Mouse (Mus musculus) hindbrain, embryonic 13.5 days (tissue): ENCODE data around the gene Gm49355. TPM values are rescaled to one million over a fixed set of nuclear protein-coding genes. Genes with fewer than 3 reads are reported as not detected.
A peak's percentile ranks its signal among the peaks of the same experiment; 100 is the strongest.
"Not testable (repeated sequence)": the region's sequence is repeated elsewhere in the genome, so short reads cannot be mapped to it uniquely, and the experiment has no call there.

ENCODE experiments used
- ATAC-seq: fragments of 200-750 bp; cut with Nextera tagmentation; 2 replicates; pipeline ENCODE4 v1.8.0; 2017; ENCODE audit warnings: moderate TSS enrichment; ENCODE audit not compliant: low FRiP score
- H3K27ac ChIP-seq: fragments of 300-500 bp; sonication (generic); 2 replicates; pipeline ENCODE4 v1.5.1; 2015; ENCODE audit warnings: inconsistent platforms, mild to moderate bottlenecking, moderate library complexity
- H3K27me3 ChIP-seq: fragments of 300-500 bp; sonication (generic); 2 replicates; pipeline ENCODE4 v1.6.1; 2015; ENCODE audit warnings: mild to moderate bottlenecking, inconsistent platforms
- H3K36me3 ChIP-seq: fragments of 300-500 bp; sonication (generic); 2 replicates; pipeline ENCODE4 v1.6.1; 2015; ENCODE audit warnings: mild to moderate bottlenecking, inconsistent platforms
- H3K4me1 ChIP-seq: fragments of 300-500 bp; sonication (generic); replicated peaks from 2 replicates; pipeline ENCODE4 v1.6.1; 2015; ENCODE audit warnings: inconsistent platforms
- H3K4me2 ChIP-seq: fragments of 300-500 bp; sonication (generic); 2 replicates; pipeline ENCODE4 v1.6.1; 2015; ENCODE audit warnings: inconsistent platforms, mild to moderate bottlenecking, moderate library complexity
- H3K4me3 ChIP-seq: fragments of 300-500 bp; sonication (generic); 2 replicates; pipeline ENCODE4 v1.5.1; 2015; ENCODE audit warnings: mild to moderate bottlenecking, inconsistent platforms
- H3K9ac ChIP-seq: fragments of 300-500 bp; sonication (generic); 2 replicates; pipeline ENCODE4 v1.6.1; 2015; ENCODE audit warnings: mild to moderate bottlenecking, inconsistent platforms
- H3K9me3 ChIP-seq: fragments of 300-500 bp; sonication (generic); 2 replicates; pipeline ENCODE4 v1.6.1; 2016; ENCODE audit warnings: inconsistent platforms
- WGBS: fragments of 180-500 bp; shearing (Covaris S2); methylation state at CpG from one replicate; pipeline ENCODE4 v1.1.7; 2015; 5-methylcytosine and 5-hydroxymethylcytosine counted together
- polyA plus RNA-seq: library from polyadenylated mRNA; unstranded; fragments of >200 nt; fragmentation: Nextera tagmentation; extraction: Ambion mirVana; gene quantifications from 2 replicates; pipeline ENCODE4 v1.2.1, GENCODE M21; 2015

The Gm49355 gene
- 0.10 TPM in 1 of 2 replicates, not detected in the other for polyA plus RNA-seq

DNA sequence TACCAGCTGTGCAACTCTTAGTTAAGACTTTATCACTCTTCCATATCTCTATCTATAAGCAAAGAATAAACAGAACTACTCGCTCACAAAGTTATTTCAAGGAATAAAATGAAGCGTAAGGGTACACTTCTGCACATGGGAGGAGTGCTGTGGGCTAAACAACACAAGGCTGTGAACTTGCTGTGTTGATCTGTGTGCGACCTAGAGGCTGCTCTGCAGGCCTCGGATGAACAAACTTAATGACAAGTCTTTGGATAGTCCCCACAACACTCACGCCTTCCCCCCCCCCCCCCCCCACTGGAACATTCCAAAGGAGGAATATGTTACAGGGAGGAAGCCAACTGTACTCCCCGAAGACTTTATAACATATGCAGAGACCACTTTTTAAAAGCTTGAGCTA is at the start of gene Gm49355:
Gene Gm49355, plus strand, starts transcription at position 336 of the 400 bp plus-strand sequence.
- 81% methylated on average over 6 of the region's 6 CpGs for WGBS
- ATAC-seq = peak; percentile 30
- Histone ChIP-seq H3K4me1 (peaks cover 4% of the 10 kb centered on the region; the same call in 1 of the 2 replicates), H3K36me3 (no peaks in the 10 kb centered on the region), H3K9ac (peak within 1 kb of the TSS; percentile 90), H3K9me3 (no peaks in the 10 kb centered on the region), H3K27ac (peak within 1 kb of the TSS; percentile 89), H3K4me3 (peak within 1 kb of the TSS; percentile 86), H3K4me2 (peak within 1 kb of the TSS; percentile 77), H3K27me3 (0 out of 2 replicates have a peak, but pooled peaks cover 6% of the 10 kb centered on the region)

GRCm38 (mm10) chr14:12243726-12244125 is 40.0 kb upstream of the Gm49355 start:
- no peaks in the 10 kb centered on the region for H3K27me3 ChIP-seq
- no peak overlapping the region for H3K27ac ChIP-seq
- H3K9ac ChIP-seq = no peak overlapping the region
- H3K4me1 ChIP-seq = no peaks in the 10 kb centered on the region
- H3K9me3 ChIP-seq = no peaks in the 10 kb centered on the region
- 87% methylated on average over 4 of the region's 4 CpGs for WGBS
- H3K4me2 ChIP-seq = no peak overlapping the region
- peaks cover 9% of the 10 kb centered on the region for H3K36me3 ChIP-seq
- no peak for ATAC-seq
- H3K4me3 ChIP-seq = no peak overlapping the region

GRCm38 (mm10) chr14:12276031-12276430 is 7.7 kb upstream of the Gm49355 start:
- ATAC-seq = no peak
- no peak overlapping the region for H3K27ac ChIP-seq
- H3K4me3 ChIP-seq = no peak overlapping the region
- no peaks in the 10 kb centered on the region for H3K4me1 ChIP-seq
- WGBS = 72% methylated on average over 3 of the region's 3 CpGs
- H3K9ac ChIP-seq = no peak overlapping the region
- no peak overlapping the region for H3K4me2 ChIP-seq
- no peaks in the 10 kb centered on the region for H3K36me3 ChIP-seq
- no peaks in the 10 kb centered on the region for H3K9me3 ChIP-seq
- H3K27me3 ChIP-seq = no peaks in the 10 kb centered on the region

DNA sequence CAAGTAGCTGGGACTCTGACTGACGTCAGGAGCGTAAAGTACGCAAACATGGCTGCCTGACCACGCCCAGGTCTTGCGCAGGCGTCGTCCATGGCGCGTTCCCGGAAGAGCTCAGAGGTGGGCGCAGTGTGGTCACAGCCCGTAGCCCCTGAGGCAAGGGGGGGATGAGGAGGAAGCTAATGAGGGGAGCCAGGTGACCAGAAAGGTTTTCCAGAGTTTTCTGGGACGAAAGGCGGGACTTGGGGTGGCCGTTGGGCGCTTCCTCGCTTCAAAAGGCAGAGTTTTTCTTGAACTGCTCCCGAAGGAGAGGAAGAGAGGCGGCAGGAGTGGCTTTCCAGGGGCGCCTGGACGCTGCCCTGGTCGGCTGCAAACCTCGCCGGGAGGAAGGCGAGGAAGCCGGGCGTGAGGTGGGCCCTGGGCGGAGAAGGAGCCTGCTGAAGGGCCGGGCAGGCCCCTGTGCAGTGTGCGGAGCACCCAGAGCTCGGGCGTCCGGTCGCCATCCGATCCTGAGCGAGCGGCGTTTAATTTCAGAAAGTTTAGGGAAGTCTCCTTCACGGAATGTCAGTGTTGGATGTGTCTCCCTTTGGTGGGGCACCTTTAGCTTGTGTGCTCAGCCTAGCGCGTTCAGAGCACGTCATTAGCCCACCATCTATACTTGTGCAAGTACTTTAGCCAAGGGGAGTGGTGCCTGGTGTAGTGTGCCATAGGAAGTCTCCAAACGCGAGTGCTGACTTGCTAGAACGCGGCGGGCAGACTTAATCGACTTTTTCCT is 551 bp downstream of the Gm49355 start, which contains the start of gene 3830406C13Rik:
Gene 3830406C13Rik, plus strand, starts transcription at position 33 of the 772 bp plus-strand sequence.
- Histone ChIP-seq H3K27ac (peak within 1 kb of the TSS; percentile 89), H3K36me3 (no peaks in the 10 kb centered on the region), H3K4me1 (peaks cover 4% of the 10 kb centered on the region; the same call in 1 of the 2 replicates), H3K9ac (peak within 1 kb of the TSS; percentile 90), H3K9me3 (no peaks in the 10 kb centered on the region), H3K4me3 (peak within 1 kb of the TSS; percentile 86), H3K27me3 (0 out of 2 replicates have a peak, but pooled peaks cover 6% of the 10 kb centered on the region), H3K4me2 (peak within 1 kb of the TSS; percentile 77)
- WGBS = under 1% methylated on average over 48 of the region's 48 CpGs
- ATAC-seq = peak; percentile 99

DNA sequence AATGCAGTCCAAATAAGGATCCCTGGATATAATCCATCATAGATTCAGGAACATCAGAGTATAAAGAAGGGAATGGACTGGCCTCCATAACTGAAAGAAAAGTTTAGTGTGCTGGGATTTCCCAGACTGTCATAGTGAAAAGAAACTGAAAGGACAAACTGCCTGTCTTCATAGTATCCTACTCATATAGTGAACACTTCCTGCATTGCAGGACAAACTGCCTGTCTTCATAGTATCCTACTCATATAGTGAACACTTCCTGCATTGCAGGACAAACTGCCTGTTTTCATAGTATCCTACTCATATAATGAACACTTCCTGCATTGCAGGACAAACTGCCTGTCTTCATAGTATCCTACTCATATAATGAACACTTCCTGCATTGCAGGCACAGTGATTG is 6.0 kb downstream of the Gm49355 start:
- not testable (repeated sequence) for H3K27ac ChIP-seq, H3K4me1 ChIP-seq, H3K36me3 ChIP-seq, H3K9me3 ChIP-seq, ATAC-seq, H3K4me3 ChIP-seq, H3K9ac ChIP-seq, H3K27me3 ChIP-seq, H3K4me2 ChIP-seq

- Histone ChIP-seq H3K9ac (no peak overlapping the region), H3K36me3 (peaks cover 15% of the 10 kb centered on the region; the same call in 1 of the 2 replicates), H3K9me3 (no peaks in the 10 kb centered on the region), H3K27ac (no peak overlapping the region), H3K27me3 (no peaks in the 10 kb centered on the region), H3K4me2 (no peak overlapping the region), H3K4me3 (no peak overlapping the region), H3K4me1 (no peaks in the 10 kb centered on the region)
- WGBS = 94% methylated on average over 7 of the region's 7 CpGs
- no peak for ATAC-seq
Measured at GRCm38 (mm10) chr14:12296391-12296790, 12.6 kb downstream of the Gm49355 start.

GRCm38 (mm10) chr14:12299171-12299570 is 15.4 kb downstream of the Gm49355 start:
- Histone ChIP-seq H3K9me3 (no peaks in the 10 kb centered on the region), H3K9ac (no peak overlapping the region), H3K4me3 (no peak overlapping the region), H3K4me2 (no peak overlapping the region), H3K36me3 (peaks cover 15% of the 10 kb centered on the region; the same call in 1 of the 2 replicates), H3K4me1 (no peaks in the 10 kb centered on the region), H3K27me3 (no peaks in the 10 kb centered on the region), H3K27ac (no peak overlapping the region)
- ATAC-seq = no peak

- no peaks in the 10 kb centered on the region for H3K9me3 ChIP-seq
- no peaks in the 10 kb centered on the region for H3K4me1 ChIP-seq
- H3K27me3 ChIP-seq = no peaks in the 10 kb centered on the region
- no peak overlapping the region for H3K4me2 ChIP-seq
- no peak overlapping the region for H3K27ac ChIP-seq
- peaks cover 12% of the 10 kb centered on the region; the same call in 1 of the 2 replicates for H3K36me3 ChIP-seq
- 25% methylated on average over 6 of the region's 6 CpGs for WGBS
- no peak overlapping the region for H3K9ac ChIP-seq
- ATAC-seq = no peak
- no peak overlapping the region for H3K4me3 ChIP-seq
Measured at GRCm38 (mm10) chr14:12299654-12300053, 15.9 kb downstream of the Gm49355 start.

GRCm38 (mm10) chr14:12300275-12300674 is 16.5 kb downstream of the Gm49355 start:
- 77% methylated on average over 4 of the region's 4 CpGs for WGBS
- peaks cover 11% of the 10 kb centered on the region; the same call in 1 of the 2 replicates for H3K36me3 ChIP-seq
- H3K4me2 ChIP-seq = no peak overlapping the region
- H3K27ac ChIP-seq = no peak overlapping the region
- no peaks in the 10 kb centered on the region for H3K9me3 ChIP-seq
- no peak overlapping the region for H3K9ac ChIP-seq
- H3K4me3 ChIP-seq = no peak overlapping the region
- H3K27me3 ChIP-seq = no peaks in the 10 kb centered on the region
- no peak for ATAC-seq
- no peaks in the 10 kb centered on the region for H3K4me1 ChIP-seq

GRCm38 (mm10) chr14:12300677-12301076 is 16.9 kb downstream of the Gm49355 start:
- no peak overlapping the region for H3K27ac ChIP-seq
- peaks cover 11% of the 10 kb centered on the region; the same call in 1 of the 2 replicates for H3K36me3 ChIP-seq
- no peaks in the 10 kb centered on the region for H3K27me3 ChIP-seq
- H3K4me2 ChIP-seq = no peak overlapping the region
- no peaks in the 10 kb centered on the region for H3K9me3 ChIP-seq
- no peaks in the 10 kb centered on the region for H3K4me1 ChIP-seq
- H3K4me3 ChIP-seq = no peak overlapping the region
- ATAC-seq = no peak
- 65% methylated on average over 3 of the region's 3 CpGs for WGBS
- no peak overlapping the region for H3K9ac ChIP-seq

GRCm38 (mm10) chr14:12303106-12303505 is 19.3 kb downstream of the Gm49355 start:
- H3K4me3 ChIP-seq = no peak overlapping the region
- H3K36me3 ChIP-seq = peaks cover 9% of the 10 kb centered on the region; the same call in 1 of the 2 replicates
- no peak overlapping the region for H3K4me2 ChIP-seq
- no peaks in the 10 kb centered on the region for H3K9me3 ChIP-seq
- no peak overlapping the region for H3K9ac ChIP-seq
- 55% methylated on average over 2 of the region's 2 CpGs for WGBS
- no peaks in the 10 kb centered on the region for H3K4me1 ChIP-seq
- no peak for ATAC-seq
- H3K27ac ChIP-seq = no peak overlapping the region
- H3K27me3 ChIP-seq = no peaks in the 10 kb centered on the region

DNA sequence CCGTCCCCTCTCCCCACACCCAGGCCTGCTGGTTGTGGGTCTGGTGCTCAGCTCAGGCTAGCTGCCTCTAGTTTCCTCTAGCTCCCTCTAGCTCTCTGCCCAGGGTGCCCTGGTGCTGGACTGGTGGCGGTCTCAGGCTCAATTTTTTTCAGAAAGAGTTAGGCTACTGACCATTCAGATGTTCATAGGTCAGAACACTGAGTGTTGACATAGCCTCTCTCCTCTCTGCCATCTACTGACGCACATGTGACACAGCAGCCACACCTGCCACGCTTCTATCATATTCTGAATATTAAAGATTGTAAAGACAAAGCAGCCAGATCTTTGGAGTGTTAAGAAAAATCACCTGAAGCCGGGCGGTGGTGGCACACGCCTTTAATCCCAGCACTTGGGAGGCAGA is 49.8 kb downstream of the Gm49355 start:
- Histone ChIP-seq H3K4me1 (peaks cover 5% of the 10 kb centered on the region), H3K36me3 (no peaks in the 10 kb centered on the region), H3K4me3 (no peak overlapping the region), H3K27ac (no peak overlapping the region), H3K27me3 (peaks cover 97% of the 10 kb centered on the region), H3K4me2 (no peak overlapping the region), H3K9ac (no peak overlapping the region), H3K9me3 (no peaks in the 10 kb centered on the region)
- WGBS = 81% methylated on average over 7 of the region's 7 CpGs
- ATAC-seq = no peak

GRCm38 (mm10) chr14:12334925-12335324 is 51.1 kb downstream of the Gm49355 start:
- WGBS = 48% methylated on average over 7 of the region's 7 CpGs
- H3K9ac ChIP-seq = no peak overlapping the region

More at GRCm38 (mm10) chr14:12334925-12335324, 51.1 kb downstream of the Gm49355 start:
- peaks cover 97% of the 10 kb centered on the region for H3K27me3 ChIP-seq
- H3K4me3 ChIP-seq = no peak overlapping the region
- peaks cover 5% of the 10 kb centered on the region for H3K4me1 ChIP-seq
- H3K36me3 ChIP-seq = no peaks in the 10 kb centered on the region
- H3K9me3 ChIP-seq = no peaks in the 10 kb centered on the region
- ATAC-seq = no peak
- H3K27ac ChIP-seq = no peak overlapping the region
- H3K4me2 ChIP-seq = no peak overlapping the region
